Mouse (Mus musculus): ENCODE results near the gene Aste1. TPM values are rescaled to one million over a fixed set of nuclear protein-coding genes. Genes with fewer than 3 reads are reported as not detected.

Aste1 gene
- polyA plus RNA-seq (2015; fragmentation: Nextera tagmentation; extraction: Ambion mirVana): 15.0 and 16.1 TPM in 2 replicates

- under 1% methylated on average over 44 of the region's 44 CpGs for WGBS
- Histone ChIP-seq H3K27ac (ENCODE audit: low read length) (peak within 1 kb of the TSS; percentile 97), H3K4me3 (ENCODE audit: low read length) (peak within 1 kb of the TSS; percentile 88), H3K36me3 (ENCODE audit: control insufficient read depth, insufficient read depth, low read length) (peaks cover 6% of the 10 kb centered on the region), H3K27me3 (ENCODE audit: control insufficient read depth, insufficient read depth, low read depth, low read length) (no peaks in the 10 kb centered on the region), H3K4me1 (replicated peaks; ENCODE audit: control insufficient read depth, insufficient read depth, low read length) (peaks cover 7% of the 10 kb centered on the region), H3K4me2 (ENCODE audit: low read depth, low read length) (peak within 1 kb of the TSS; percentile 75), H3K9me3 (ENCODE audit: control insufficient read depth, low read length) (no peaks in the 10 kb centered on the region), H3K9ac (ENCODE audit: low read length) (peak within 1 kb of the TSS; percentile 80)
- peak; percentile 100 for ATAC-seq (ENCODE audit: low read depth)
These were observed at the start of gene Aste1, which contains the start of gene Nek11 for GRCm38 (mm10) chr9:105395218-105395627. Gene Aste1 (plus strand): TSS chr9:105395392. Gene Nek11 (minus strand): TSS chr9:105395524.

- H3K4me3 ChIP-seq (ENCODE audit: low read length): no peak overlapping the region
- 71% methylated on average over 10 of the region's 10 CpGs for WGBS
- no peaks in the 10 kb centered on the region for H3K4me1 ChIP-seq (replicated peaks; ENCODE audit: control insufficient read depth, insufficient read depth, low read length)
- no peaks in the 10 kb centered on the region for H3K27me3 ChIP-seq (ENCODE audit: control insufficient read depth, insufficient read depth, low read depth, low read length)
- H3K4me2 ChIP-seq (ENCODE audit: low read depth, low read length): no peak overlapping the region
- H3K9me3 ChIP-seq (ENCODE audit: control insufficient read depth, low read length): no peaks in the 10 kb centered on the region; the same call in 1 of the 2 replicates
- H3K27ac ChIP-seq (ENCODE audit: low read length): no peak overlapping the region
- H3K9ac ChIP-seq (ENCODE audit: low read length): no peak overlapping the region
- no peaks in the 10 kb centered on the region for H3K36me3 ChIP-seq (ENCODE audit: control insufficient read depth, insufficient read depth, low read length)
- ATAC-seq (ENCODE audit: low read depth): no peak
These were observed 46.8 kb upstream of the Aste1 start for GRCm38 (mm10) chr9:105348242-105349031.

- H3K27me3 ChIP-seq (ENCODE audit: control insufficient read depth, insufficient read depth, low read depth, low read length): no peaks in the 10 kb centered on the region
- 69% methylated on average over 5 of the region's 5 CpGs for WGBS
These were observed 46.2 kb upstream of the Aste1 start for GRCm38 (mm10) chr9:105349034-105349433.

GRCm38 (mm10) chr9:105362181-105362580, 33.0 kb upstream of the Aste1 start:
- no peaks in the 10 kb centered on the region for H3K4me1 ChIP-seq (replicated peaks; ENCODE audit: control insufficient read depth, insufficient read depth, low read length)
- H3K4me2 ChIP-seq (ENCODE audit: low read depth, low read length): no peak overlapping the region
- no peaks in the 10 kb centered on the region for H3K9me3 ChIP-seq (ENCODE audit: control insufficient read depth, low read length)
- no peak overlapping the region for H3K9ac ChIP-seq (ENCODE audit: low read length)
- 76% methylated on average over 2 of the region's 2 CpGs for WGBS
- H3K36me3 ChIP-seq (ENCODE audit: control insufficient read depth, insufficient read depth, low read length): no peaks in the 10 kb centered on the region
- H3K4me3 ChIP-seq (ENCODE audit: low read length): no peak overlapping the region
- no peaks in the 10 kb centered on the region for H3K27me3 ChIP-seq (ENCODE audit: control insufficient read depth, insufficient read depth, low read depth, low read length)
- no peak overlapping the region for H3K27ac ChIP-seq (ENCODE audit: low read length)
- no peak for ATAC-seq (ENCODE audit: low read depth)

More at GRCm38 (mm10) chr9:105349034-105349433, 46.2 kb upstream of the Aste1 start:
- no peak overlapping the region for H3K4me3 ChIP-seq (ENCODE audit: low read length)
- no peak overlapping the region for H3K27ac ChIP-seq (ENCODE audit: low read length)
- no peak overlapping the region for H3K9ac ChIP-seq (ENCODE audit: low read length)
- no peaks in the 10 kb centered on the region for H3K36me3 ChIP-seq (ENCODE audit: control insufficient read depth, insufficient read depth, low read length)
- H3K9me3 ChIP-seq (ENCODE audit: control insufficient read depth, low read length): no peaks in the 10 kb centered on the region
- ATAC-seq (ENCODE audit: low read depth): no peak
- no peak overlapping the region for H3K4me2 ChIP-seq (ENCODE audit: low read depth, low read length)
- H3K4me1 ChIP-seq (replicated peaks; ENCODE audit: control insufficient read depth, insufficient read depth, low read length): no peaks in the 10 kb centered on the region

- Histone ChIP-seq H3K27ac (ENCODE audit: low read length) (no peak overlapping the region), H3K4me3 (ENCODE audit: low read length) (no peak overlapping the region), H3K4me1 (replicated peaks; ENCODE audit: control insufficient read depth, insufficient read depth, low read length) (no peaks in the 10 kb centered on the region), H3K4me2 (ENCODE audit: low read depth, low read length) (no peak overlapping the region), H3K27me3 (ENCODE audit: control insufficient read depth, insufficient read depth, low read depth, low read length) (no peaks in the 10 kb centered on the region), H3K9ac (ENCODE audit: low read length) (no peak overlapping the region), H3K36me3 (ENCODE audit: control insufficient read depth, insufficient read depth, low read length) (no peaks in the 10 kb centered on the region), H3K9me3 (ENCODE audit: control insufficient read depth, low read length) (no peaks in the 10 kb centered on the region)
- WGBS: 73% methylated on average over 5 of the region's 5 CpGs
- no peak for ATAC-seq (ENCODE audit: low read depth)
These were observed 31.5 kb upstream of the Aste1 start for GRCm38 (mm10) chr9:105363520-105364231.

- WGBS: 93% methylated on average over 4 of the region's 4 CpGs
- Histone ChIP-seq H3K4me3 (ENCODE audit: low read length) (no peak overlapping the region), H3K4me2 (ENCODE audit: low read depth, low read length) (no peak overlapping the region), H3K9me3 (ENCODE audit: control insufficient read depth, low read length) (no peaks in the 10 kb centered on the region), H3K27ac (ENCODE audit: low read length) (no peak overlapping the region), H3K36me3 (ENCODE audit: control insufficient read depth, insufficient read depth, low read length) (no peaks in the 10 kb centered on the region), H3K4me1 (replicated peaks; ENCODE audit: control insufficient read depth, insufficient read depth, low read length) (no peaks in the 10 kb centered on the region), H3K27me3 (ENCODE audit: control insufficient read depth, insufficient read depth, low read depth, low read length) (no peaks in the 10 kb centered on the region), H3K9ac (ENCODE audit: low read length) (no peak overlapping the region)
- no peak for ATAC-seq (ENCODE audit: low read depth)
These were observed 29.0 kb upstream of the Aste1 start for GRCm38 (mm10) chr9:105366199-105366598.

- H3K9ac ChIP-seq (ENCODE audit: low read length): no peak overlapping the region
- H3K27me3 ChIP-seq (ENCODE audit: control insufficient read depth, insufficient read depth, low read depth, low read length): no peaks in the 10 kb centered on the region
- no peak overlapping the region for H3K4me2 ChIP-seq (ENCODE audit: low read depth, low read length)
- no peaks in the 10 kb centered on the region for H3K9me3 ChIP-seq (ENCODE audit: control insufficient read depth, low read length)
- H3K27ac ChIP-seq (ENCODE audit: low read length): no peak overlapping the region
- H3K36me3 ChIP-seq (ENCODE audit: control insufficient read depth, insufficient read depth, low read length): no peaks in the 10 kb centered on the region
- no peak overlapping the region for H3K4me3 ChIP-seq (ENCODE audit: low read length)
- ATAC-seq (ENCODE audit: low read depth): no peak
- WGBS: 74% methylated on average over 3 of the region's 3 CpGs
- H3K4me1 ChIP-seq (replicated peaks; ENCODE audit: control insufficient read depth, insufficient read depth, low read length): no peaks in the 10 kb centered on the region
These were observed 26.6 kb upstream of the Aste1 start for GRCm38 (mm10) chr9:105368605-105369004.

- Histone ChIP-seq H3K27me3 (ENCODE audit: control insufficient read depth, insufficient read depth, low read depth, low read length) (no peaks in the 10 kb centered on the region), H3K4me1 (replicated peaks; ENCODE audit: control insufficient read depth, insufficient read depth, low read length) (no peaks in the 10 kb centered on the region), H3K4me2 (ENCODE audit: low read depth, low read length) (no peak overlapping the region), H3K9me3 (ENCODE audit: control insufficient read depth, low read length) (no peaks in the 10 kb centered on the region), H3K9ac (ENCODE audit: low read length) (no peak overlapping the region), H3K27ac (ENCODE audit: low read length) (no peak overlapping the region), H3K4me3 (ENCODE audit: low read length) (no peak overlapping the region), H3K36me3 (ENCODE audit: control insufficient read depth, insufficient read depth, low read length) (no peaks in the 10 kb centered on the region)
- no peak for ATAC-seq (ENCODE audit: low read depth)
- 49% methylated on average over 5 of the region's 5 CpGs for WGBS
These were observed 20.8 kb upstream of the Aste1 start for GRCm38 (mm10) chr9:105374361-105374760.

- 64% methylated on average over 7 of the region's 7 CpGs for WGBS
These were observed 18.8 kb upstream of the Aste1 start for GRCm38 (mm10) chr9:105376411-105376810.

More at GRCm38 (mm10) chr9:105376411-105376810, 18.8 kb upstream of the Aste1 start:
- Histone ChIP-seq H3K27me3 (ENCODE audit: control insufficient read depth, insufficient read depth, low read depth, low read length) (no peaks in the 10 kb centered on the region), H3K36me3 (ENCODE audit: control insufficient read depth, insufficient read depth, low read length) (no peaks in the 10 kb centered on the region), H3K9me3 (ENCODE audit: control insufficient read depth, low read length) (no peaks in the 10 kb centered on the region), H3K9ac (ENCODE audit: low read length) (no peak overlapping the region), H3K4me1 (replicated peaks; ENCODE audit: control insufficient read depth, insufficient read depth, low read length) (no peaks in the 10 kb centered on the region), H3K4me2 (ENCODE audit: low read depth, low read length) (no peak overlapping the region), H3K27ac (ENCODE audit: low read length) (no peak overlapping the region), H3K4me3 (ENCODE audit: low read length) (no peak overlapping the region)
- ATAC-seq (ENCODE audit: low read depth): no peak

Measured in lung, embryonic 16.5 days (tissue).